Mouse (Mus musculus) liver, embryonic 11.5 days (tissue): ENCODE data around the gene Adamts9. TPM values are rescaled to one million over a fixed set of nuclear protein-coding genes. Genes with fewer than 3 reads are reported as not detected.

Experiments used
- ATAC-seq: fragments of 200-750 bp; cut with Nextera tagmentation; replicated peaks from 2 replicates; pipeline ENCODE4 v1.8.0; 2017; ENCODE audit warnings: moderate number of reproducible peaks, mild to moderate bottlenecking, moderate TSS enrichment, moderate library complexity; ENCODE audit not compliant: low FRiP score
- DNase-seq: peaks from one replicate; pipeline ENCODE4 v3.0.0-alpha.2; 2017; ENCODE audit warnings: low spot score
- H3K27ac ChIP-seq: fragments of 300-500 bp; sonication (generic); 2 replicates; pipeline ENCODE4 v1.5.1; 2014; ENCODE audit warnings: mild to moderate bottlenecking, low read depth, low read length, control low read depth
- H3K27me3 ChIP-seq: fragments of 300-500 bp; sonication (generic); replicated peaks from 2 replicates; pipeline ENCODE4 v1.6.1; 2014; ENCODE audit warnings: low read length, mixed read lengths; ENCODE audit not compliant: control insufficient read depth, insufficient read depth
- H3K36me3 ChIP-seq: fragments of 300-500 bp; sonication (generic); 2 replicates; pipeline ENCODE4 v1.6.1; 2014; ENCODE audit warnings: mild to moderate bottlenecking, low read length, moderate library complexity, mixed read lengths; ENCODE audit not compliant: control insufficient read depth, insufficient read depth
- H3K4me1 ChIP-seq: fragments of 300-500 bp; sonication (generic); replicated peaks from 2 replicates; pipeline ENCODE4 v1.6.1; 2014; ENCODE audit warnings: low read length, mixed read lengths; ENCODE audit not compliant: control insufficient read depth, insufficient read depth
- H3K4me2 ChIP-seq: fragments of 300-500 bp; sonication (generic); 2 replicates; pipeline ENCODE4 v1.6.1; 2014; ENCODE audit warnings: mild to moderate bottlenecking, control low read depth, moderate library complexity
- H3K4me3 ChIP-seq: fragments of 300-500 bp; sonication (generic); 2 replicates; pipeline ENCODE4 v1.5.1; 2014; ENCODE audit warnings: low read depth, low read length, control low read depth
- H3K9ac ChIP-seq: fragments of 300-500 bp; sonication (generic); 2 replicates; pipeline ENCODE4 v1.6.1; 2014; ENCODE audit warnings: low read depth, low read length, control low read depth
- H3K9me3 ChIP-seq: fragments of 300-500 bp; sonication (generic); 2 replicates; pipeline ENCODE4 v1.6.1; 2016; ENCODE audit warnings: low read length, inconsistent platforms, mixed read lengths; ENCODE audit not compliant: control insufficient read depth
- WGBS: fragments of 180-500 bp; shearing (Covaris S2); extraction: QIAGEN DNeasy Blood & Tissue Kit; methylation state at CpG from one replicate; pipeline ENCODE4 v1.1.7; 2014; 5-methylcytosine and 5-hydroxymethylcytosine counted together
- polyA plus RNA-seq: library from polyadenylated mRNA; unstranded; fragments of >200 nt; fragmentation: Nextera tagmentation; extraction: Ambion mirVana; gene quantifications from 2 replicates; pipeline ENCODE4 v1.2.1, GENCODE M21; 2014

The Adamts9 gene
- polyA plus RNA-seq, 1 experiment from 2014 or later = 5.7 TPM

GRCm38 (mm10) chr6:92727351-92727986 is 215.8 kb downstream of the Adamts9 start:
- H3K9ac ChIP-seq = no peak overlapping the region
- no peak overlapping the region for H3K4me2 ChIP-seq
- H3K4me1 ChIP-seq = no peaks in the 10 kb centered on the region
- H3K4me3 ChIP-seq = no peak overlapping the region
- no peak for ATAC-seq
- WGBS = 20% methylated on average over 7 of the region's 7 CpGs
- no peaks in the 10 kb centered on the region for H3K9me3 ChIP-seq
- H3K36me3 ChIP-seq = no peaks in the 10 kb centered on the region
- H3K27ac ChIP-seq = no peak overlapping the region
- no peaks in the 10 kb centered on the region for H3K27me3 ChIP-seq
- DNase-seq = no peak

- 66% methylated on average over 5 of the region's 5 CpGs for WGBS
- no peaks in the 10 kb centered on the region for H3K9me3 ChIP-seq
- no peak overlapping the region for H3K4me3 ChIP-seq
- ATAC-seq = no peak
- H3K9ac ChIP-seq = no peak overlapping the region
- H3K27ac ChIP-seq = no peak overlapping the region
- H3K4me2 ChIP-seq = no peak overlapping the region
- no peaks in the 10 kb centered on the region for H3K27me3 ChIP-seq
- DNase-seq = no peak
- no peaks in the 10 kb centered on the region for H3K4me1 ChIP-seq
- H3K36me3 ChIP-seq = no peaks in the 10 kb centered on the region
Observed at GRCm38 (mm10) chr6:92726121-92726520, 217.2 kb downstream of the Adamts9 start.

DNA sequence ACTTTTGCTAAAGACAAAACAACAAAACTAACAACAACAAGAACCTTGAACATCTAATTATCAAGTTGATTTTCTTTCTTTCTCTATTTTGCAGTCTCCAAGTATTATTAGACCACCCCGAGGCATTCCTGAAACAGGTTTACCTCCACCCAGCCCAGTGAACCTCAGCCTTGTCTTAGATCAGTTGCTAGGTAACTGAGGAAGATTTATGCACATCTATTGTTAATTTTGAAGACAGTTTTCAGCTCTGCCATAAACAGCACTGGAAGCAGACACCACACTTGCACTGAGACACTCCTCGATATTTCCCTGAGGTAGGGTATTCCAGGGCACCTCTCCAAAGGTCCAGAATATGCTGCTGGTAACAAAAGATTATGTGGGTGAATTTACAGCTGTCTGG is 218.9 kb downstream of the Adamts9 start:
- DNase-seq (no peak), ATAC-seq (no peak)
- Histone ChIP-seq H3K4me1 (no peaks in the 10 kb centered on the region), H3K36me3 (no peaks in the 10 kb centered on the region), H3K9me3 (no peaks in the 10 kb centered on the region), H3K27ac (no peak overlapping the region), H3K27me3 (no peaks in the 10 kb centered on the region), H3K4me2 (no peak overlapping the region), H3K9ac (no peak overlapping the region), H3K4me3 (no peak overlapping the region)
- WGBS = 69% methylated on average over 2 of the region's 2 CpGs

Other genes with a start within 250 kb of the Adamts9 start
- gene Prickle2, start 237.3 kb downstream of the Adamts9 start, polyA plus RNA-seq = 1.3 and 1.7 TPM in 2 replicates
- 0.34 and 0.73 TPM in 2 replicates for gene A730049H05Rik, start 127.0 kb downstream of the Adamts9 start, polyA plus RNA-seq
- not detected in 2 replicates for gene Gm15737, start 74.1 kb downstream of the Adamts9 start, polyA plus RNA-seq